Mouse (Mus musculus) stomach, postnatal 0 days (tissue): ENCODE measurements at regions not wholly inside any gene's neighbourhood (a gene's known extent, or its start where the extent isn't known, plus 50 kb on each side); places are given as distances from the start of the nearest gene placed in this dataset.

Experiments used
- CTCF ChIP-seq: IDR thresholded peaks from 2 replicates; pipeline ENCODE4 v1.5.1; 2016; ENCODE audit warnings: antibody characterized with exemption, low read depth, mild to moderate bottlenecking, moderate library complexity
- EP300 ChIP-seq: optimal IDR thresholded peaks from 2 replicates; pipeline ENCODE3; 2016; ENCODE audit warnings: antibody characterized with exemption

DNA sequence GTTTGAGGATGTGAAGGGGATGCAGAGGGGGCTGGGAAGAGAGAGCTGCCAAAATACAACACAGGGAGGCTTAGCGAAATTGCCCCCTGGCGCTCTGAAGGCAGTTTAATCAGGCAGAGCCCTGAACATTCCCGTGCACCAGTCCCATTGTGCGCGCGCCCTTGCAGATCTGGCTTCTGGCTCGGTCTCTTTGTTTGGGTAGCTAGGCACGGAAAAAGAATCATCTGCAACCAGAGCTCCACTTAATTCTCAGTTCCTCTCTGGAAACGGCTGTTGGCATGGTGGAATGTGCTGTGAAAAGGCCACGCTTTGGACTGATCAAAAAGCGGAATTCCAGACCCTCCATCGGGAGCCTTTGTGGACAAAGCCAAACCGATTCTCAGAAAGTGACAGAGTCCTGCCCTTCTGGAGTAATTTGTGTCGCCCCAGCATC, 55.6 kb upstream of the Rad23b start:
- TF ChIP-seq CTCF (no peak), EP300 (no peak)
